Mouse (Mus musculus): ENCODE results near the gene Rbpjl.

DNA sequence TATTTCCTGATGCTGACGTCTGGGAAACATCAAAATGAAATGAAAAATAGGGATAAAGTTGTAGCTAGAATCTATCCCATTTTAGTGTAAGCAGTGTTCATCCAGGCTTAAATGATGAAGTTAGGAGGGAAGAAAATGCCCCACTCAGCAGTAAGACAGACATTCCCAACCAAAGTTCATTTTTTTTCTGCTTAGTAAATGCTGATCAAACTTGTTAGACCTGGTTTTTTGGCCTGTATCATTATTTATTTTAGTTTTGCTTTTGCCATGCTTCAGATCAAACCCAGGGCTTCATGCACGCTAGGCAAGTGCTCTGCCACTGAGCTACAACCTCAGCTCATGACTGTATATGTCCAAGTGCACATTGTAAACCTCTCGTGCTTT is 43.1 kb downstream of the Rbpjl start:
- TF ChIP-seq POLR2A (IDR thresholded peaks at IDR 0.05; ENCODE audit: control insufficient read depth, extremely low read depth, insufficient read depth, low read length, poor library complexity) (no peak), CTCF (IDR thresholded peaks at IDR 0.05; ENCODE audit: borderline replicate concordance, control insufficient read depth, extremely low read depth, insufficient read depth, low read length, poor library complexity) (no peak)
